Mouse (Mus musculus) neural tube, embryonic 14.5 days (tissue): ENCODE measurements around the gene Rab11b. TPM values are rescaled to one million over a fixed set of nuclear protein-coding genes. Genes with fewer than 3 reads are reported as not detected.
A peak's percentile ranks its signal among the peaks of the same experiment; 100 is the strongest.

Source experiments
- ATAC-seq: fragments of 200-750 bp; cut with Nextera tagmentation; 2 replicates; pipeline ENCODE4 v1.8.0; 2017; ENCODE audit warnings: low read depth, mild to moderate bottlenecking, moderate TSS enrichment, moderate library complexity
- H3K27ac ChIP-seq: fragments of 300-500 bp; sonication (generic); 2 replicates; pipeline ENCODE4 v1.5.1; 2014; ENCODE audit warnings: low read depth, mild to moderate bottlenecking, control low read depth, low read length, moderate library complexity, mixed read lengths
- H3K27me3 ChIP-seq: fragments of 300-500 bp; sonication (generic); 2 replicates; pipeline ENCODE4 v1.6.1; 2014; ENCODE audit warnings: low read length; ENCODE audit not compliant: control insufficient read depth, insufficient read depth
- H3K36me3 ChIP-seq: fragments of 300-500 bp; sonication (generic); 2 replicates; pipeline ENCODE4 v1.6.1; 2014; ENCODE audit warnings: low read length, mixed read lengths; ENCODE audit not compliant: control insufficient read depth, insufficient read depth
- H3K4me1 ChIP-seq: fragments of 300-500 bp; sonication (generic); 2 replicates; pipeline ENCODE4 v1.6.1; 2014; ENCODE audit warnings: low read length; ENCODE audit not compliant: control insufficient read depth, insufficient read depth
- H3K4me2 ChIP-seq: fragments of 300-500 bp; sonication (generic); 2 replicates; pipeline ENCODE4 v1.6.1; 2014; ENCODE audit warnings: mild to moderate bottlenecking, low read depth, low read length, control low read depth
- H3K4me3 ChIP-seq: fragments of 300-500 bp; sonication (generic); 2 replicates; pipeline ENCODE4 v1.5.1; 2014; ENCODE audit warnings: low read depth, low read length, control low read depth, mixed read lengths
- H3K9ac ChIP-seq: fragments of 300-500 bp; sonication (generic); replicated peaks from 2 replicates; pipeline ENCODE4 v1.6.1; 2014; ENCODE audit warnings: low read depth, mild to moderate bottlenecking, control low read depth, low read length, mixed read lengths
- H3K9me3 ChIP-seq: fragments of 300-500 bp; sonication (generic); 2 replicates; pipeline ENCODE4 v1.6.1; 2016; ENCODE audit warnings: low read length; ENCODE audit not compliant: control insufficient read depth
- WGBS: fragments of 180-500 bp; shearing (Covaris S2); extraction: QIAGEN DNeasy Blood & Tissue Kit; methylation state at CpG from one replicate; pipeline ENCODE4 v1.1.7; 2014; 5-methylcytosine and 5-hydroxymethylcytosine counted together
- polyA plus RNA-seq: library from polyadenylated mRNA; unstranded; fragments of >200 nt; fragmentation: Nextera tagmentation; extraction: Ambion mirVana; gene quantifications from 2 replicates; pipeline ENCODE4 v1.2.1, GENCODE M21; 2014

The Rab11b gene
- polyA plus RNA-seq, 1 experiment from 2014 or later, result 532 TPM

DNA sequence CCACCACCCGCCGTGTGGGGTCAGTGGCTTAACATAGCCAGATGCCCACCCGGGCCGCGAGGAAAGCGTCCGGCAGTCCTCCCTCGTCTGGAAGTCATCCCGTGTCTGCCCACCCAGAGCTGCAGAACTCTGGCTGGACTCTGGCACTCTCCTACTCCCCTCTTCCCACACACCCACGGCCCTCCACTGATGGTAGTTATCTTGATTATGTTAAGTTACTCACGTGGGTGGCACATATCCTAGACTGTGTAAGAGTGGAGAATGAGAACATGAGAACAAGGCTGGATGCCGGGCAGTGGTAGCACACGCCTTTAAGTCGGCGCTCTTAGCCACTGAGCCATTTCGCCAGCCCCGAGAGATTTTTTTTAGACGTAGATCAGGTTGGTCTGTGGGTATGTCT is 26.0 kb upstream of the Rab11b start:
- WGBS, result 90% methylated on average over 18 of the region's 18 CpGs
- no peak overlapping the region for H3K9ac ChIP-seq

DNA sequence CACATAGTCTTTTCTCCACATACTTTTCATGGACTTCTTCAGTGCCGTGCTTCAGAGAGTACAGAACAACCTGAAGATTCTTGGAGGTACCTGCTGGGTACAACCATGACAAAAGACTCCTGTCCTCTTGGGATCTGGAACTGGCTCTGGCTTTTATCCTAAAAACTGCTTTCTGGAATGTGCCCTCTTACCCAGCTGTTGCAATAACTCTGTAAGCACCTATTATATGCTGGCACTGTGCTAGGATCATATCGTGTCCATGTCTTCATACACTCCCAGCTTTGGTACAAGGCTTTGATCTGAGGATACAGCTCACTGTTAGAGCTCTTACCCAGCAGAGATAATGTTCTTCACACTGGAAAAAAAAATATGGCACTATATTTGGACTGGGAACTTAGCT is 24.6 kb upstream of the Rab11b start:
- Histone ChIP-seq H3K9me3 (no peaks in the 10 kb centered on the region), H3K4me1 (no peaks in the 10 kb centered on the region), H3K36me3 (no peaks in the 10 kb centered on the region), H3K4me2 (no peak overlapping the region), H3K27me3 (no peaks in the 10 kb centered on the region), H3K9ac (no peak overlapping the region), H3K27ac (no peak overlapping the region), H3K4me3 (no peak overlapping the region)
- ATAC-seq, result no peak
- WGBS, result 86% methylated on average over 2 of the region's 2 CpGs

More for the DNA sequence above, 26.0 kb upstream of the Rab11b start:
- Histone ChIP-seq H3K9me3 (no peaks in the 10 kb centered on the region), H3K27ac (no peak overlapping the region), H3K4me1 (no peaks in the 10 kb centered on the region), H3K4me2 (no peak overlapping the region), H3K4me3 (no peak overlapping the region), H3K27me3 (no peaks in the 10 kb centered on the region), H3K36me3 (no peaks in the 10 kb centered on the region)
- no peak for ATAC-seq

DNA sequence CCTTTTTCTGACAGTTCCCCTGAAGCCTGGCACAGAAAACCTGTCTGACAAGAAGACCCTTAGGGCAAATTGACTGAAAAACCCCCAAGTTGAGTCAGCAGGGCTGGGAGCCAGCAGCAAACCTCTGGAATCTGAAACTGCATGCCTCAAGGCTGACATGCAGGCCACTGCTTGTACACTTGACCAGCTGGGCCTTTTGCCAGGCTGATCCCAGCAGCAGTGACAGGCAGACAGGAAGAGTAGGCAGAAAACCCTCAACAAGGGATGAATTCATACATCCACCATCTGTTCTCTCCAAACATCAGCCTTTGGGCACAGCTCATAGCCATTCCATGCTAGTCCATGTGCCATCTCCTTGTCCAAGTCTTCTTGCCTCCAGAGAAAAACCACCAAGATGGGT is 23.1 kb upstream of the Rab11b start:
- H3K27ac ChIP-seq, result no peak overlapping the region
- no peaks in the 10 kb centered on the region for H3K36me3 ChIP-seq
- no peaks in the 10 kb centered on the region for H3K4me1 ChIP-seq
- no peak overlapping the region for H3K4me2 ChIP-seq
- no peak for ATAC-seq
- H3K4me3 ChIP-seq, result no peak overlapping the region
- H3K9ac ChIP-seq, result no peak overlapping the region
- no peaks in the 10 kb centered on the region for H3K9me3 ChIP-seq
- H3K27me3 ChIP-seq, result no peaks in the 10 kb centered on the region

DNA sequence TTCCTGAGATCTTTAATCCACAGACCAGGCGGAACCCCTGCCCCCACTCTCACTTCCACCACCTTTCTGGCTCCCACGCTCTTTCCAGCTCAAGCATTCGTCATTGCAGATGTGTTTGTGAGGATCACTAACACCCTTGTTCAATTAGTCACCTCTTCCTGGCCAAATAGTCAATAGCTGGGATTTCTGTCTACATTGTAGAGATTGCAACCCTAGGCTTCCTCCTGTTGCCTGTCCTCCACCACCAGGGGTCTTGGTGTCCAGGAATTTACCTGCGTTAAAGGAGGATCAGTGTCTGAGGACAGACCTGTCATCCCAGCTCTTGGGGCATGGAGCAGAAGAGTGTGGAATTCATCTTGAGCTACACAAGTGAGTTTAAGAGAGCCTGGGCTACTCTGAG is 21.7 kb upstream of the Rab11b start:
- H3K4me2 ChIP-seq, result peak overlapping the region; percentile 68; the same call in 1 of the 2 replicates
- H3K4me3 ChIP-seq, result peak overlapping the region; percentile 37
- H3K9ac ChIP-seq, result no peak overlapping the region
- WGBS, result 62% methylated on average over 4 of the region's 4 CpGs
- H3K36me3 ChIP-seq, result no peaks in the 10 kb centered on the region
- no peaks in the 10 kb centered on the region for H3K4me1 ChIP-seq
- H3K27ac ChIP-seq, result no peak overlapping the region
- no peaks in the 10 kb centered on the region for H3K9me3 ChIP-seq
- no peaks in the 10 kb centered on the region for H3K27me3 ChIP-seq
- no peak for ATAC-seq

DNA sequence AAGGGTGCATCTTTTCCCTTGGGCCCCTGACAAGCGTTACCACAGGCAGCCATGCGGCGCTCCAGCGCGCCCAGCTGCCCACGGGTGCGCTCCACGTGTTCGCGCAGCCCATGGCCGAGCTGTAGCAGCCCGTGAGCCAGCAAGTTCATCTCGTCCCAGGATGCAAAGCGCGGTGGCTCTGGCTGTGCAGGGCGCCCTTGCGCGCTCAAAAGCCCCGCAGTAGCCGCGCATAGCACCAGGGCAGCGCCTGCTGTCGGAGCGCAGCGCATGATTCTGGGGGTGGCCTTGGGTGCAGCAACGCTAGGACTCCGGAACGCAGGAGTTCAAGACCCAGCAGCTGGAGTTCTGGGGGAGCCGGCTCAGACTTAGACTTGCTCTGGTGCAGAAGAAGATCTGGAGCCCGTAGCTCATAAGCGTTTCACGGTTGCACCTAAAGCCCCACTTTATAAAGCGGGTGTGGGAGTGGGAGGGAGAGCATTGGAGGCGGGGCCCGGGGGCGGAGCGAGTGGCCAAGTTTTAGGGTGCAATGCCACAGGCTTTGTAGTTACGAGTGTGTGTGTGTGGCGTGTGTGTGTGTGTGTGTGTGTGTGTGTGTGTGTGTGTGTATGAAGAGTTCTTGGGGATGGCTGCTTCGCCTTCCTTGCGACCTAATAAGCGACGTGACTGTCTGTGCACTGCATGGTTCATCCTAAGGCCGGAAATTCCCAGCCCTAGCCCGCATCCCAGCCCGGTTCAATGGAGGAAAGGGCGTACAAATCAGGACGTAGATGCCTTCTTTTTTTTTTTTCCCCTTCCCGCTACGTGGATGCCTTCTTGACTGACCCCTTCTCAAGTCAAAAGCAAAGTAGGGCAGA is 21.0 kb upstream of the Rab11b start, which contains the start of gene Angptl4:
Gene Angptl4 (minus strand): TSS at position 707 of the 854 bp plus-strand sequence.
- peak within 1 kb of the TSS; percentile 37 for H3K4me3 ChIP-seq
- WGBS, result under 1% methylated on average over 50 of the region's 50 CpGs
- no peaks in the 10 kb centered on the region for H3K4me1 ChIP-seq
- no peaks in the 10 kb centered on the region for H3K9me3 ChIP-seq
- H3K36me3 ChIP-seq, result no peaks in the 10 kb centered on the region
- H3K4me2 ChIP-seq, result peak within 1 kb of the TSS; percentile 68
- H3K9ac ChIP-seq, result peak within 1 kb of the TSS; percentile 49
- no peaks in the 10 kb centered on the region for H3K27me3 ChIP-seq
- peak within 1 kb of the TSS; percentile 29; the same call in 1 of the 2 replicates for H3K27ac ChIP-seq
- ATAC-seq, result peak; percentile 85

DNA sequence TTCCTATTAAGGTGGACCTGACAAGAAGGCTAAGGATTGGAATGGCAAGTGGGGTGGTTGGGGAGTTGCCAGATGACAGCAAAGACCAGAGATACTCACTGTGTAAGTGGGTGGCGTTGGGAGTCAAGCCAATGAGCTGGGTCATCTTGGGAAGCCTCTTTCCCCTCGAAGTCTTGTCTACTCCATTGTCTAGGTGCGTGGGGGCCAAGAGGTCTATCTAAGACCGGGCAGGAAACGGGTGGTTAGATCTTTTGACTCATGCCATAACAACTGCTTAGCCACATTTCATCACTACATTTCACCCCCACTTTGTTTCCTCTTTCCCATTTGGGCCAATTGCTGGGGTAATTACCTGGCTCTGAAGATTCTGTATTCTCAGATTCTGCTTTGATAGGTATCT is 20.1 kb upstream of the Rab11b start:
- Histone ChIP-seq H3K4me3 (peak overlapping the region; percentile 37; the same call in 1 of the 2 replicates), H3K27me3 (no peaks in the 10 kb centered on the region), H3K36me3 (no peaks in the 10 kb centered on the region), H3K27ac (peak overlapping the region; percentile 29; the same call in 1 of the 2 replicates), H3K4me1 (no peaks in the 10 kb centered on the region), H3K9me3 (no peaks in the 10 kb centered on the region), H3K9ac (no peak overlapping the region), H3K4me2 (peak overlapping the region; percentile 68)
- no peak for ATAC-seq
- WGBS, result 95% methylated on average over 5 of the region's 5 CpGs

DNA sequence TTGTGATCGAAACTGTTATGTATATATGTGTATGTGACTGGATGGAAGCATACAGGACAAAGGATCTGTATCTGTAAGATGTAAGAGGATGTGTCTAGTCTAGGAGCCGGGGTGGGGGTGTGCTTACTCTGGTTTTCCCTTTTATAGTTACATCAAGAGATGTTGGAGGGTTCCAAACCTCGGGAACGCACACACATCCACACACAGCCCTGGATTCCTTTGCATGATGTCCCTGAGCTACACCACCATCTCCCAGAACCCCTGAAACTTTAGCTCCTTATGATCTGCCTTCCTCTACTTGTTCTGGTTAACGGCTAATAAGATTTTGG is 19.6 kb upstream of the Rab11b start:
- Histone ChIP-seq H3K4me1 (no peaks in the 10 kb centered on the region), H3K9me3 (no peaks in the 10 kb centered on the region), H3K4me3 (peak overlapping the region; percentile 37; the same call in 1 of the 2 replicates), H3K27ac (peak overlapping the region; percentile 62; the same call in 1 of the 2 replicates), H3K36me3 (no peaks in the 10 kb centered on the region), H3K9ac (no peak overlapping the region), H3K4me2 (peak overlapping the region; percentile 32; the same call in 1 of the 2 replicates), H3K27me3 (no peaks in the 10 kb centered on the region)
- 91% methylated on average over 5 of the region's 5 CpGs for WGBS
- no peak for ATAC-seq

DNA sequence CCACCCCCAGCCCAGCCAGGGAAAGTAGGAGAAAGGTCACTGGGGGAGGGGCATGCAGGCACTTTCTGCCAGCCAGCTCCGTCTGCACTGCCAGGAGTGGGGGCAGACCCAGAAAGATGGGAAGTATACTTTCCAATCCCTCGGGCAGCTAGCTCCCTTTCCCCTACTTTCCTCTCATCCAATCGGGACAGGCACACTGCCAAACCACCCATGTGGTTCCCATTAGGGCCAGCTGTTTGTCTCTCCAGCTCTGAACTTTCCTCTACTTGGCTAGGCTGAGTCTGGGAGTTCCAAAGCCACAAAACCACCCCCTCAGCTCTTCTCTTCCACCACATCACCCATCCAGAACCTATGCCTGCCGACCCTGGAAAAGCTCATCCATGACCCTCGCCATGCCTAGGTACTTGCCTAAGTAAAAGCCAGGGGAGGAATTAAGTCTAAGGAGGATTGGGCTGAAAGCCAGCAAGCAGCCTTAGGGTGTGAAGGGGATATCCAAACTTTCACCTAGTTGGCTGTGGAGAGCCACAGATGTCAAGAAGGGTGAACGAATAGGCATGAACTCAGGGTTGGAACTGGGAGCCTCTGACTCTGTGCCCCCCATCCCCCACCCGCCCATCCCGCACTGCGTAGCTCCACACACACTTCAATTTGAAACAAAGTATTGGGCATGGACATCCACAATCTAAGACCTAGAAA is 19.1 kb upstream of the Rab11b start:
- H3K4me1 ChIP-seq, result no peaks in the 10 kb centered on the region
- peak overlapping the region; percentile 32; the same call in 1 of the 2 replicates for H3K4me2 ChIP-seq
- no peaks in the 10 kb centered on the region for H3K9me3 ChIP-seq
- H3K4me3 ChIP-seq, result no peak overlapping the region; the same call in 1 of the 2 replicates
- no peak overlapping the region for H3K9ac ChIP-seq
- 54% methylated on average over 9 of the region's 9 CpGs for WGBS
- no peaks in the 10 kb centered on the region for H3K27me3 ChIP-seq
- peak overlapping the region; percentile 62; the same call in 1 of the 2 replicates for H3K27ac ChIP-seq
- peak; percentile 80; the same call in 1 of the 2 replicates for ATAC-seq
- H3K36me3 ChIP-seq, result no peaks in the 10 kb centered on the region

DNA sequence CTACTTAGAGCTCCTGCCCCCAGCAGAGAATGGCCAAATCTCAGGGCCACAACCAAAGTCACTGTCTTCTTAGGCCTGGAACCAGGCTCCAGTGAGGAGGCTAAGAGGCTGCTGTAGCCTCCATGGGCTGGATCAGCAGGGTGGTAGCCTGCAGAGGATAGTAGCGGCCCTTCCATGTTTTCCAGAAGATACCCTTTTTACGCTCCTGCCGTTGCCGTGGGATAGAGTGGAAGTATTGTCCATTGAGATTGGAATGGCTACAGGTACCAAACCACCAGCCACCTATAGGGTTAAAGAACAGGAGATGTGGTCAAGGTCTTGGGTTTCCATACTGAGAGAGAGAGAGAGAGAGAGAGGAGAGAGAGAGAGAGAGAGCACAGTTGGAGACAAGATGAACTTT is 15.0 kb upstream of the Rab11b start:
- Histone ChIP-seq H3K4me1 (no peaks in the 10 kb centered on the region), H3K4me3 (no peak overlapping the region), H3K27ac (no peak overlapping the region), H3K36me3 (no peaks in the 10 kb centered on the region), H3K9ac (no peak overlapping the region), H3K27me3 (no peaks in the 10 kb centered on the region), H3K9me3 (no peaks in the 10 kb centered on the region), H3K4me2 (no peak overlapping the region)
- ATAC-seq, result no peak
- WGBS, result 96% methylated on average over 4 of the region's 4 CpGs
